ENCODE assay signal across 25 mouse cellular contexts in the genomic region with DNA sequence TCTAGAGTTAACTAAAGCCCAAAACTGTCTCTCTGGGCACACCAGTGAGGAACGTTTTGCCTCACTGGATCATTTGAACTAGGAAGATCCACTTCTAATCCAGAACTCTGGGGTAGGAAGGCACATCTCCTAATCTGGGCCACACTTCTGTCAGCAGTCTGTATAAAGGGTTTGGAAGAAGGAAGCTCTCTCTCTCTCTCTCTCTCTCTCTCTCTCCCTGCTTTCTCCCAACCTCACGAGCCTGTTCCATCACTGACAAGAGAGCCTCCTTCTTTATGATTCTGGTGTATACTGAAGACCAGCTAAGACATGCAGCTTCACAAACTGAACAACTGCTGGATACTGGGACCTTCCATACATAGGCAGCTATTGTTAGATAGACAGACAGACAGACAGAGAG. TPM values are rescaled to one million over a fixed set of nuclear protein-coding genes. Genes with fewer than 3 reads are reported as not detected.
A peak's percentile ranks its signal among the peaks of the same experiment; 100 is the strongest.
DNase-seq lines count a peak whose midpoint lies in the region; ATAC-seq and TF ChIP-seq lines count a peak whose summit lies in the region.
"Had no signal": no experiment of that assay in that cellular context is flagged by ENCODE, and none has a peak within 500 bp of the region (broad histone marks: within the 10 kb centered on the region; RNA-seq: fewer than 3 reads in every experiment).

No protein-coding gene starts in this region.

- H3K4me1 ChIP-seq in forebrain, embryonic 12.5 days: peaks cover 48% of the 10 kb centered on the region
- H3K4me1 ChIP-seq in forebrain, embryonic 16.5 days (replicated peaks; ENCODE audit: control insufficient read depth, insufficient read depth, low read length): peaks cover 17% of the 10 kb centered on the region
- peaks cover 4% of the 10 kb centered on the region; the same call in 1 of the 2 replicates for H3K4me1 ChIP-seq in spleen, adult 2 months (ENCODE audit: control insufficient read depth, insufficient read depth, insufficient read length)

- H3K4me2 ChIP-seq in forebrain, embryonic 12.5 days: no peak overlapping the region
- no peak overlapping the region for H3K4me2 ChIP-seq in forebrain, embryonic 16.5 days (ENCODE audit: low read length)
- H3K4me2 ChIP-seq: forebrain, embryonic 13.5 days; heart, embryonic 15.5 days; hindbrain, embryonic 15.5 days; limb, embryonic 12.5 days; midbrain, embryonic 12.5 days; stomach, embryonic 15.5 days had no signal

- H3K4me3 ChIP-seq in forebrain, embryonic 12.5 days (replicated peaks): no peak overlapping the region
- no peak overlapping the region for H3K4me3 ChIP-seq in forebrain, embryonic 16.5 days (replicated peaks; ENCODE audit: low read length)
- no peak overlapping the region for H3K4me3 ChIP-seq in layer of hippocampus, adult 2 months
- no peak overlapping the region for H3K4me3 ChIP-seq in spleen, adult 2 months (ENCODE audit: extremely low read depth, insufficient read depth, insufficient read length)
- H3K4me3 ChIP-seq: erythroblast, embryonic 14.5 days; forebrain, embryonic 13.5 days; heart, embryonic 10.5 days; heart, embryonic 15.5 days; hindbrain, embryonic 15.5 days; left cerebral cortex, adult 2 months; limb, embryonic 12.5 days; midbrain, embryonic 12.5 days; myocyte; stomach, embryonic 15.5 days had no signal

- no peaks in the 10 kb centered on the region for H3K9me3 ChIP-seq in forebrain, embryonic 12.5 days
- H3K9me3 ChIP-seq in forebrain, embryonic 16.5 days (ENCODE audit: control insufficient read depth, low read length): no peaks in the 10 kb centered on the region
- H3K9me3 ChIP-seq: forebrain, embryonic 13.5 days; heart, embryonic 10.5 days; heart, embryonic 15.5 days; hindbrain, embryonic 15.5 days; limb, embryonic 12.5 days; midbrain, embryonic 12.5 days; stomach, embryonic 15.5 days had no signal

- no peak for ATAC-seq in forebrain, embryonic 12.5 days (ENCODE audit: low FRiP score)
- ATAC-seq in forebrain, embryonic 16.5 days: no peak
- ATAC-seq: forebrain, embryonic 13.5 days had no signal

- TF ChIP-seq CTCF in layer of hippocampus, adult 2 months (conservative IDR thresholded peaks at IDR 0.05): no peak
- no peak for TF ChIP-seq CTCF in spleen, adult 2 months (IDR thresholded peaks at IDR 0.05; ENCODE audit: extremely low read depth, insufficient read depth, insufficient read length, insufficient replicate concordance)

- no peak overlapping the region for H3K9ac ChIP-seq in forebrain, embryonic 12.5 days
- H3K9ac ChIP-seq in forebrain, embryonic 16.5 days (replicated peaks; ENCODE audit: low read depth, low read length): no peak overlapping the region
- H3K9ac ChIP-seq: forebrain, embryonic 13.5 days; heart, embryonic 15.5 days; hindbrain, embryonic 15.5 days; limb, embryonic 12.5 days; liver, embryonic 14.5 days; midbrain, embryonic 12.5 days; stomach, embryonic 15.5 days had no signal

- TF ChIP-seq POLR2A in spleen, adult 2 months (IDR thresholded peaks at IDR 0.05; ENCODE audit: low read depth, low read length): no peak

- H3K36me3 ChIP-seq in forebrain, embryonic 12.5 days (replicated peaks): no peaks in the 10 kb centered on the region
- H3K36me3 ChIP-seq in forebrain, embryonic 16.5 days (ENCODE audit: control insufficient read depth, insufficient read depth): no peaks in the 10 kb centered on the region
- H3K36me3 ChIP-seq in spleen, adult 2 months (ENCODE audit: control insufficient read depth, insufficient read depth, low read length): no peaks in the 10 kb centered on the region
- H3K36me3 ChIP-seq: heart, embryonic 10.5 days; heart, embryonic 15.5 days; hindbrain, embryonic 15.5 days; limb, embryonic 12.5 days; midbrain, embryonic 12.5 days; stomach, embryonic 15.5 days had no signal

- H3K27ac ChIP-seq in forebrain, embryonic 12.5 days: peak overlapping the region; percentile 13; the same call in 1 of the 2 replicates
- no peak overlapping the region for H3K27ac ChIP-seq in forebrain, embryonic 16.5 days (ENCODE audit: low read length)
- H3K27ac ChIP-seq in layer of hippocampus, adult 2 months: 0 out of 2 replicates have a peak overlapping the region, but pooled peaks have one; percentile 68
- H3K27ac ChIP-seq in spleen, adult 2 months (ENCODE audit: insufficient read depth, low read length): peak overlapping the region; percentile 76
- H3K27ac ChIP-seq: forebrain, embryonic 13.5 days; heart, embryonic 15.5 days; hindbrain, embryonic 15.5 days; left cerebral cortex, adult 2 months; limb, embryonic 12.5 days; liver, embryonic 14.5 days; midbrain, embryonic 12.5 days; stomach, embryonic 15.5 days had no signal

- WGBS in forebrain, embryonic 12.5 days: 76% methylated on average over 2 of the region's 2 CpGs
- WGBS in forebrain, embryonic 16.5 days: 91% methylated on average over 2 of the region's 2 CpGs
- WGBS in spleen, adult 2 months: 37% methylated on average over 2 of the region's 2 CpGs

- DNase-seq in layer of hippocampus, adult 2 months (ENCODE audit: low spot score in 2 of 2): no peak
- DNase-seq in layer of hippocampus, postnatal 14 days (ENCODE audit: low spot score in 2 of 2): no peak
- DNase-seq in spleen, adult 2 months (ENCODE audit: low read depth in 1 of 2, low spot score in 2 of 2): no peak
- DNase-seq in spleen, postnatal 10 days (ENCODE audit: low spot score in 2 of 2): no peak
- no peak for DNase-seq in heart, adult 18-20 months
- DNase-seq in adrenal gland, adult 8-10 months: no peak
- DNase-seq: cerebellum, adult 11-12 months; cerebellum, adult 9-11 months; embryo, embryonic 11 days; gastrocnemius, postnatal 14 days had no signal

- no peaks in the 10 kb centered on the region for H3K27me3 ChIP-seq in forebrain, embryonic 12.5 days
- no peaks in the 10 kb centered on the region for H3K27me3 ChIP-seq in forebrain, embryonic 16.5 days (replicated peaks; ENCODE audit: control insufficient read depth, insufficient read depth, low read length)
- H3K27me3 ChIP-seq in spleen, adult 2 months (ENCODE audit: control insufficient read depth, insufficient read depth, low read length): no peaks in the 10 kb centered on the region
- H3K27me3 ChIP-seq: hindbrain, embryonic 15.5 days; midbrain, embryonic 12.5 days; stomach, embryonic 15.5 days had no signal

RNA-seq across cellular contexts. Expression of gene Cryba4, which starts 10.5 kb away (rescaled TPM):
- polyA plus RNA-seq in forebrain, embryonic 12.5 days (2016; fragmentation: Nextera tagmentation; extraction: Ambion mirVana): 1.2 and 1.4 TPM in 2 replicates
- 0.75 and 1.4 TPM in 2 replicates for polyA plus RNA-seq in forebrain, embryonic 16.5 days (2015; fragmentation: Nextera tagmentation; extraction: Ambion mirVana)
- total RNA-seq in layer of hippocampus, adult 2 months (2021): 1 to 10 TPM; 1.0 to 1.5 TPM
- 1 to 10 TPM; 1.1 to 1.8 TPM for total RNA-seq in layer of hippocampus, postnatal 14 days (2021)
- 1.5 and 2.6 TPM in 2 replicates for polyA plus RNA-seq in spleen, adult 2 months (2012; rRNA removed)
- 1 to 10 TPM; 5.7 to 6.6 TPM for total RNA-seq in heart, adult 18-20 months (2021)
- total RNA-seq in adrenal gland, adult 8-10 months (2022): 100 to 1,000 TPM in 1 of 4 experiments, 10 to 100 TPM in 3; 42.1 to 126 (median 66.3) TPM
- total RNA-seq: granulocyte monocyte progenitor cell, adult 5-6 weeks had no signal
- polyA plus RNA-seq: erythroblast, embryonic 14.5 days; heart, embryonic 10.5 days; kidney, adult 2 months had no signal

RNA-seq across cellular contexts. Expression of gene Crybb1, which starts 13.8 kb away (rescaled TPM):
- 1.2 and 1.3 TPM in 2 replicates for polyA plus RNA-seq in forebrain, embryonic 12.5 days (2016; fragmentation: Nextera tagmentation; extraction: Ambion mirVana)
- 4.6 and 5.8 TPM in 2 replicates for polyA plus RNA-seq in forebrain, embryonic 16.5 days (2015; fragmentation: Nextera tagmentation; extraction: Ambion mirVana)
- 1 to 10 TPM; 6.4 to 7.8 TPM for total RNA-seq in layer of hippocampus, adult 2 months (2021)
- total RNA-seq in layer of hippocampus, postnatal 14 days (2021): 10 to 100 TPM; 16.1 to 17.5 TPM
- polyA plus RNA-seq in spleen, adult 2 months (2012; rRNA removed): 0.25 and 0.46 TPM in 2 replicates
- total RNA-seq in heart, adult 18-20 months (2021): 1 to 10 TPM; 2.0 to 3.1 TPM
- total RNA-seq in adrenal gland, adult 8-10 months (2022): 1 to 10 TPM in 3 of 4 experiments, under 1 TPM in 1; 0.74 to 7.0 (median 2.6) TPM
- total RNA-seq: granulocyte monocyte progenitor cell, adult 5-6 weeks had no signal
- polyA plus RNA-seq: erythroblast, embryonic 14.5 days; heart, embryonic 10.5 days had no signal

RNA-seq across cellular contexts. Expression of gene Tpst2, which starts 34.6 kb away (rescaled TPM):
- 27.1 and 28.6 TPM in 2 replicates for polyA plus RNA-seq in forebrain, embryonic 12.5 days (2016; fragmentation: Nextera tagmentation; extraction: Ambion mirVana)
- polyA plus RNA-seq in forebrain, embryonic 16.5 days (2015; fragmentation: Nextera tagmentation; extraction: Ambion mirVana): 27.9 and 30.2 TPM in 2 replicates
- total RNA-seq in layer of hippocampus, adult 2 months (2021): 10 to 100 TPM; 45.3 to 45.4 TPM
- 10 to 100 TPM; 41.1 to 43.0 TPM for total RNA-seq in layer of hippocampus, postnatal 14 days (2021)
- polyA plus RNA-seq in spleen, adult 2 months (2012; rRNA removed): 102 and 108 TPM in 2 replicates
- total RNA-seq in heart, adult 18-20 months (2021): 10 to 100 TPM; 47.1 to 50.0 TPM
- total RNA-seq in adrenal gland, adult 8-10 months (2022): 100 to 1,000 TPM; 143 to 211 (median 173) TPM

Comparison
In these comparisons a context has a peak if more than half of its experiments do, and no peak if none do; other contexts are left out.
1. RNA of gene Cryba4, which starts 10.5 kb away (total RNA-seq): 42.1 to 126 TPM in adrenal gland, adult 8-10 months; 5.7 to 6.6 TPM in heart, adult 18-20 months, 1.1 to 1.8 TPM in layer of hippocampus, postnatal 14 days and 1.0 to 1.5 TPM in layer of hippocampus, adult 2 months; every median in the first group is over 4 times any median in the second.